Mouse (Mus musculus) frontal cortex, postnatal 36 days (tissue): ENCODE measurements at regions not wholly inside any gene's neighbourhood (a gene's known extent, or its start where the extent isn't known, plus 50 kb on each side); places are given as distances from the start of the nearest gene placed in this dataset.
"Not testable (repeated sequence)": the region's sequence is repeated elsewhere in the genome, so short reads cannot be mapped to it uniquely, and the experiment has no call there.

Experiments
- DNase-seq, 2 experiments: peaks; one replicate each; pipeline ENCODE4 v3.0.0; 2022; ENCODE audit warnings: low spot score in 2 of 2

- no peak for DNase-seq
These were observed 58.5 kb upstream of the Fbxl7 start for GRCm38 (mm10) chr15:26953818-26954385.

- no peak for DNase-seq
These were observed 63.6 kb upstream of the Fbxl7 start for GRCm38 (mm10) chr15:26958980-26959379.

- DNase-seq = no peak
These were observed 73.1 kb upstream of the Fbxl7 start for GRCm38 (mm10) chr15:26968392-26969025.

GRCm38 (mm10) chr15:26970770-26971169 lies 75.4 kb upstream of the Fbxl7 start:
- no peak for DNase-seq

- DNase-seq = no peak
These were observed 97.7 kb upstream of the Fbxl7 start for GRCm38 (mm10) chr15:26993054-26993453.

GRCm38 (mm10) chr15:27009069-27009468 lies 113.7 kb upstream of the Fbxl7 start:
- DNase-seq = no peak

GRCm38 (mm10) chr15:27013906-27014658 lies 118.7 kb upstream of the Fbxl7 start:
- no peak for DNase-seq

GRCm38 (mm10) chr15:27014659-27014974 lies 119.2 kb upstream of the Fbxl7 start:
- no peak for DNase-seq

GRCm38 (mm10) chr15:27020471-27020870 lies 125.1 kb upstream of the Fbxl7 start:
- DNase-seq = no peak

- no peak for DNase-seq
These were observed 137.9 kb upstream of the Fbxl7 start for GRCm38 (mm10) chr15:27033261-27033660.

- peak; percentile 26 to 73 for DNase-seq
These were observed 148.4 kb upstream of the Fbxl7 start for GRCm38 (mm10) chr15:27043788-27044187.

- no peak for DNase-seq
These were observed 155.3 kb upstream of the Fbxl7 start for GRCm38 (mm10) chr15:27050673-27051072.

GRCm38 (mm10) chr15:27063456-27063855 lies 168.1 kb upstream of the Fbxl7 start:
- DNase-seq = no peak

- peak in 1 of 2 experiments; percentile 3 for DNase-seq
These were observed 168.6 kb upstream of the Fbxl7 start for GRCm38 (mm10) chr15:27063971-27064370.

- DNase-seq = no peak
These were observed 172.3 kb upstream of the Fbxl7 start for GRCm38 (mm10) chr15:27067691-27068090.

- DNase-seq = no peak
These were observed 182.5 kb upstream of the Fbxl7 start for GRCm38 (mm10) chr15:27077926-27078325.

- no peak for DNase-seq
These were observed 187.4 kb upstream of the Fbxl7 start for GRCm38 (mm10) chr15:27082826-27083225.

- no peak for DNase-seq
These were observed 188.2 kb upstream of the Fbxl7 start for GRCm38 (mm10) chr15:27083596-27083995.

- no peak for DNase-seq
These were observed 193.8 kb upstream of the Fbxl7 start for GRCm38 (mm10) chr15:27089155-27089554.

GRCm38 (mm10) chr15:27094102-27094501 lies 198.7 kb upstream of the Fbxl7 start:
- DNase-seq = no peak

GRCm38 (mm10) chr15:27095231-27095630 lies 199.9 kb upstream of the Fbxl7 start:
- peak; percentile 6 to 37 for DNase-seq

GRCm38 (mm10) chr15:27101610-27102009 lies 206.2 kb upstream of the Fbxl7 start:
- not testable (repeated sequence) for DNase-seq

- DNase-seq = no peak
These were observed 213.8 kb upstream of the Fbxl7 start for GRCm38 (mm10) chr15:27109130-27109529.
